Mouse (Mus musculus) stomach, adult 2 months (tissue): Measurements from ENCODE around the gene Asphd1. TPM values are rescaled to one million over a fixed set of nuclear protein-coding genes. Genes with fewer than 3 reads are reported as not detected.

ENCODE experiments used
- polyA plus RNA-seq: library from polyadenylated mRNA; depleted of rRNA; stranded (reverse); fragments of >200 nt; gene quantifications from 2 replicates; pipeline ENCODE4 v1.2.3, GENCODE M21; 2012; rRNA removed

Asphd1 gene
- 0.21 and 0.94 TPM in 2 replicates for polyA plus RNA-seq

DNA sequence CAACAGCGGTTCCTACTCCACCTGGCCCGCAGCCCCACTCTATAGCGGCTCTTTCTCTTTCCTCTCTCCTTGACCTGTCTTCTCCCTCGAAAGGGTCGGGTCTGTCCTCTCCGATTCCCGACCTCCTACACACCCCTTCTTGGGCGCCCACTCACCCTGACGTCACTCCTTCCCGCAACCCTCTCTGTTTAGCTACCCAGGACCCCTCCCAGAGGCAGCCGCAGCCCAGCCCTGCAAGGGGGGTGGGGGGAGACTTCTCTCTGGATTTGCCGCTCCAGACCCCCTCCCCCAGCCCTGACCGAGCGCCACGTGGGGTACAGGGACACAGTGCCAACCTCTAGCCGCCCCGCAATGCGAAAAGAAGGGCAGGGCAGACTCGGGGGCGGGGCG, at the start of gene Asphd1:
TSS of gene Asphd1 (minus strand) at position 180 of the 390 bp plus-strand sequence.

DNA sequence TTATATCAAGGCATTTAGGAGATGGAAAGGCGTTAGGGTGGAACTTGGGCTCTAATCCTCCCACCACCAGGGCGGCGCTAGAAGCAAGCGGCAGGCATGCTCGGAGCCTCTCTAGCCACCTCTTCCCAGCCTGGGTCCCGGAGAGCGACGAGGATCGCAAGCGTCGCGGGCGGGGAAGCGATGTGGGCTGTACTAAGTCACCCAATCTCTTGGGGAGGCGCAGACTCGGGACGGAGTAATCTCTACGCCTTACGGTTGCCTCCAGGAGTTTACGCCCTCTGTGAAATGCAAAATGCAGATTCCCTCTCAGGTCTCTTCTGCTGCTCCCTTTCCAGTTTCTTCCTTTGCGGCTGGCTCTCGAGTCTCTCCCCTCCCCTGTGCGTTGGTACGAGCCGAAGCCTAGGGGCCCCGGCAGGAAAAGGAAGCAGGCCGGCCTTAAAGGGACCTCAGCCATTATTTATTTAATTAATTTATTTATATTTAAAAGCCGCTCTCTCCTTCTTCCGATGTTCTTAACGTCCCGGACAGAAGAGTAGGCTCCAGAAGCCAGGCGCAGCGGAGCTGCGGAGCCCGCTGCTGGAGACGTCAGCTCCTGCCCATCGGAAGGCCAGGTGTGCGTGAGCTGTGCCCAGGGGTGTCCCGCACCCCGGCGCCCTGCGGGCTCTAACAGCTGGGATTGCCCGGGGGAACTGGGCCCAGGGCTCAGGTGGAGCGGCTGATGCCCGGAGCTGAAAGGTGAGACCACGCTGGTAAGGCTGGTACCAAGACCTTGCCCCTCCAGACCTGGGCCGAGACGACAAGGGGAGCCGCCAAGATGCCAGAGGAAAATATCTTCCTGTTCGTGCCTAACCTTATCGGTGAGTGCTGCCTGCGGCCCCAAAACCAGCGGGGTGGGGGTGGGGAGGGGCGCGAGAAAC, 26.8 kb upstream of the Asphd1 start, which contains the start of gene Cdiptos:
TSS of gene Cdiptos (minus strand) at position 149 of the 917 bp plus-strand sequence.

DNA sequence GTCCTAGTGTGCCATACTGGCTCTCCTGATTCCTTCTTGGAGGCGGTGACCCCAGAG, 26.3 kb upstream of the Asphd1 start, which contains the start of gene Cdipt:
TSS of gene Cdipt (plus strand) at position 22 of the 57 bp plus-strand sequence.

DNA sequence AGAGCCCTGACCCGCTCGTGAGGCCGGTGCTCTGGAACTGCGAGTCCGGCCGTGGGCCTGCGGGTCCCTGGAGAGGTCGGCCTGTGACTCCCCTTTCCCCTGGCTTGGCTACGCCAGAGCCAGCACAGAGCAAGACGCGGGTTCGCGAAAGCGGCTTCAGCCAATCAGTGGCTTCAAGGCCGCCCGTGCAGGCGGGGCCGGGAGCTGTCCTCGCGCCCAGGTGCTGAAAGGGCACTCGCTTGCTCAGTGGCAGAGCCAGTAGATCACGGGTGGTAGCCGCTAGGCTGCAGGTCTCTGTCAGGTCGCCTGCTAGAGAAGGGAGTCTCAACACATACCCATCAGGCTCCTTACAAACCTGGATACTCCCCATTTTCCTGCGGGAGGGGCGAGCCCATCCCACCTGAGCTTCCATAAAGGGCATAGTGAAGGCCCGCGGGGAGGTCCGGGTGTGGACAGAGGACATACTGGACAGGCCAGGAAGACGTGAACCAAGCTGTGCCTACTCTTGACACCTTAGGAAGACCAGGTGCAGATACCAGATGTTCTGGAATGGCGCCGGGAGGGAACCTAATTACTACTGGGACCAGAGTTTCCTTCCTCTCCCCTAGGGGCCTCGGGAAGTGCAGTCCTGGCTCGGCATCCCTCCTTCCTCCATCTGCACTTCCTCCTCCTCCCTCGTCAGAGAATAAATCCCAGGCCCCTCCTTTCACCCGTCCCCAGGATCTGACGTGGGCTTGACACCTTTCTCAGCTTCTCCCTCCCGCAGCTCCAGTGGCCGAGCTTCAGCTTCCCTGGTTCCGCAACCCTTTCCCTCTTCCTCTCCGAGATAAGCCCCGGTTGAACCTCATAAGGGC, 638 bp upstream of the Asphd1 start, which contains the start of gene Sez6l2:
TSS of gene Sez6l2 (plus strand) at position 771 of the 854 bp plus-strand sequence.

DNA sequence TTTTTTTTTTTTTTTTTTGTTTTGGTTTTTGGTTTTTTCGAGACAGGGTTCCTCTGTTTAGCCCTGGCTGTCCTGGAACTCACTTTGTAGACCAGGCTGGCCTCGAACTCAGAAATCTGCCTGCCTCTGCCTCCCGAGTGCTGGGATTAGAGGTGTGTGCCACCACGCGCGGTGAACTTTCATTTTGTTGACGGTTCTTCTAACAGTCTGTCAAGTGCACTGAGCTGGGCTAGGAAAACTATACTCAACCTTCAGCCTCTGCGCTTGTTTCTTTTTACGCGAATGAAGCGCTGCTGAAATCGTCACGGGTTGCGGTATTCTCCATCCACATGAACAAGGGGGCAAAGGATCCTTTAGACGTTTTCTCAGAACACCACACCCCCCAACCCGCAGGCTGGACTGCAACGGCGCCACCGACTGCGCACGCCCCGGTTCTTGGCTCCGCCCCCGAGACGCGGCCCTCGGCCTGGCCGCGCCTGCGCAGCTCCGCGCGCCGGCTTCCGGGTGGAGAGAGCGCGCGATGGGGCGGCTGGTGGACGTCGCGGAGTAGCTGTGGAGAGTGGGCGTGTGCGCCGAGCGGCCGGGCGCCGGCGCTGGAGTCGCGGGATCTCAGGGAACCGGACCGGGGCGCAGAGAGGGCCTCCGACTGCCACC, 20.9 kb downstream of the Asphd1 start, which contains the start of gene Kctd13:
TSS of gene Kctd13 (plus strand) at position 496 of the 654 bp plus-strand sequence.

DNA sequence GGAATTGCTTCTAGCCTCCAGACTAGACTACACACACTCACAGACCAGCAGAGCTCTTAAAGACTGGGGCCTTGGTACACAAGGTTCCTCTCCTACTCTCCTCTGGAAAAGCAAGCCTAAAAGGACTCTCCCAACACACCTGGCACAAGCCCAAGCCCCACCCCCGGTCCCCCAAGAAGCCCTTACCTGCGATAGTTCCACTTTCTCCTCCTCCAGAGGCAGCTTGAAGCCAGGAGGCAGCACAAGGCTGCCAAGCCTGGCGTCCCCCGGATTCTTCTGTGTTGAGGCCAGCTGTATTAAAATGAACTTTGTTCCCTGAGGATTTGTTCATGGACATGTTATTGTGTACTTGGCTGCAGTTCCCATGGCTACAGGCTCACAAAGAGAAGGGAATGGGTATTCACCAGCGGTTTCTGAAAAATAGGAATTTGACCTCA, 26.7 kb downstream of the Asphd1 start, which contains the start of gene Tmem219:
TSS of gene Tmem219 (minus strand) at position 294 of the 437 bp plus-strand sequence.

Other genes starting within 250 kb of the Asphd1 start
- gene Coro1a, start 241.8 kb downstream of the Asphd1 start, polyA plus RNA-seq: 21.9 and 41.2 TPM in 2 replicates
- gene Mapk3, start 190.0 kb downstream of the Asphd1 start, polyA plus RNA-seq: 242 and 263 TPM in 2 replicates
- gene Gdpd3, start 183.2 kb downstream of the Asphd1 start, polyA plus RNA-seq: 12.6 and 14.1 TPM in 2 replicates
- 169 and 334 TPM in 2 replicates for gene Ypel3, start 172.6 kb downstream of the Asphd1 start, polyA plus RNA-seq
- gene Tbx6, start 168.1 kb downstream of the Asphd1 start, polyA plus RNA-seq: 2.0 and 2.5 TPM in 2 replicates
- 74.8 and 85.0 TPM in 2 replicates for gene Ppp4c, start 157.1 kb downstream of the Asphd1 start, polyA plus RNA-seq
- 3.8 and 6.7 TPM in 2 replicates for gene Fam57b, start 151.9 kb downstream of the Asphd1 start, polyA plus RNA-seq
- not detected in 2 replicates for gene 4930451I11Rik, start 117.9 kb downstream of the Asphd1 start, polyA plus RNA-seq
- gene Doc2a, start 102.2 kb downstream of the Asphd1 start, polyA plus RNA-seq: 0.08 TPM in 1 of 2 replicates, not detected in the other
- gene Hirip3, start 87.6 kb downstream of the Asphd1 start, polyA plus RNA-seq: 2.2 and 2.3 TPM in 2 replicates
- gene Ino80e, start 87.2 kb downstream of the Asphd1 start, polyA plus RNA-seq: 26.9 and 34.5 TPM in 2 replicates
- gene Taok2, start 64.9 kb downstream of the Asphd1 start, polyA plus RNA-seq: 47.4 and 49.6 TPM in 2 replicates
- gene Tmem219, start 26.7 kb downstream of the Asphd1 start, polyA plus RNA-seq: 97.1 and 106 TPM in 2 replicates
- gene Kctd13, start 20.7 kb downstream of the Asphd1 start, polyA plus RNA-seq: 7.3 and 9.2 TPM in 2 replicates
- gene Sez6l2, start 981 bp upstream of the Asphd1 start, polyA plus RNA-seq: 1.9 and 2.3 TPM in 2 replicates
- 150 and 159 TPM in 2 replicates for gene Cdipt, start 26.3 kb upstream of the Asphd1 start, polyA plus RNA-seq
- gene Cdiptos, start 26.5 kb upstream of the Asphd1 start, polyA plus RNA-seq: 0.08 TPM in 1 of 2 replicates, not detected in the other
- gene Mvp, start 65.0 kb upstream of the Asphd1 start, polyA plus RNA-seq: 67.5 and 90.5 TPM in 2 replicates
- gene Pagr1b, start 66.9 kb upstream of the Asphd1 start, polyA plus RNA-seq: 0.94 TPM in 1 of 2 replicates, not detected in the other
- 8.5 TPM in 1 of 2 replicates, not detected in the other for gene Pagr1a, start 67.8 kb upstream of the Asphd1 start, polyA plus RNA-seq
- gene Gm42742, start 71.5 kb upstream of the Asphd1 start, polyA plus RNA-seq: 1.6 and 8.9 TPM in 2 replicates
- 2.3 and 4.8 TPM in 2 replicates for gene Prrt2, start 71.6 kb upstream of the Asphd1 start, polyA plus RNA-seq
- gene Maz, start 77.5 kb upstream of the Asphd1 start, polyA plus RNA-seq: 76.8 and 314 TPM in 2 replicates
- 1.9 and 2.3 TPM in 2 replicates for gene Kif22, start 92.9 kb upstream of the Asphd1 start, polyA plus RNA-seq
- gene Zg16, start 137.7 kb upstream of the Asphd1 start, polyA plus RNA-seq: 23.7 and 38.0 TPM in 2 replicates
- gene AI467606, start 141.8 kb upstream of the Asphd1 start, polyA plus RNA-seq: 13.6 and 14.9 TPM in 2 replicates
- gene Qprt, start 172.6 kb upstream of the Asphd1 start, polyA plus RNA-seq: 0.27 and 0.47 TPM in 2 replicates
- 0.67 and 0.77 TPM in 2 replicates for gene Spn, start 188.2 kb upstream of the Asphd1 start, polyA plus RNA-seq
- 5.5 and 6.6 TPM in 2 replicates for gene Cd2bp2, start 246.5 kb upstream of the Asphd1 start, polyA plus RNA-seq